Mouse (Mus musculus): Measurements from ENCODE around the gene Prkch.

DNA sequence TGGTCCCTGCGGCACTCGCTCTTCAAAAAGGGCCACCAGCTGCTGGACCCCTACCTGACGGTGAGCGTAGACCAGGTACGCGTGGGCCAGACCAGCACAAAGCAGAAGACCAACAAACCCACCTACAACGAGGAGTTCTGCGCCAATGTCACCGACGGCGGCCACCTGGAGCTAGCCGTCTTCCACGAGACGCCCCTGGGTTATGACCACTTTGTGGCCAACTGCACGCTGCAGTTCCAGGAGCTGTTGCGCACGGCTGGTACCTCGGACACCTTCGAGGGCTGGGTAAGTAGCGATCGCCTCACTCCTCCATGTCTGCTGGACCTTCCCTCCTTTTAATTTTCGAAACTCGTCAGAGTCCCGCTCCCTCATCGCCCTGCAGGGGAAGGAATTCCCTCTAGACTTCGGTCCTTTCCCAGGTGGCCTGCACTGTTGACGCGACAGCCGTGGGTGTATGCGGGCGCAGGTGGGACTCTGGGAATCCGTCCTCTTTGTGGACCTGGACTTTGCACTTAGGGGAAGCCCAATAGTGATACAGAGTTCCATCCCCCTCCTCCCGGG, 725 bp downstream of the Prkch start:
- TF ChIP-seq CTCF (IDR thresholded peaks at IDR 0.05; ENCODE audit: low read depth, low read length) (no peak), GATA1 (IDR thresholded peaks at IDR 0.05; ENCODE audit: borderline replicate concordance, low read length) (no peak), TAL1 (conservative IDR thresholded peaks at IDR 0.05; ENCODE audit: low read depth, low read length) (no peak)
